Mouse (Mus musculus) G1E (cell line): Measurements from ENCODE around the gene Pgpep1l. TPM values are rescaled to one million over a fixed set of nuclear protein-coding genes. Genes with fewer than 3 reads are reported as not detected.
A peak's percentile ranks its signal among the peaks of the same experiment; 100 is the strongest.

ENCODE experiments used
- ATAC-seq: 2 replicates; pipeline ENCODE4 v1.8.0; 2016; ENCODE audit warnings: mild to moderate bottlenecking; ENCODE audit not compliant: insufficient number of reproducible peaks, poor library complexity, low FRiP score, severe bottlenecking; ENCODE audit errors: extremely low read depth
- DNase-seq: peaks from one replicate; pipeline ENCODE4 v3.0.0; 2012; ENCODE audit warnings: low spot score
- H3K27me3 ChIP-seq: 2 replicates; pipeline ENCODE4 v1.6.1; 2012; ENCODE audit warnings: mild to moderate bottlenecking, low read length, inconsistent platforms; ENCODE audit not compliant: insufficient read depth
- H3K36me3 ChIP-seq: replicated peaks from 2 replicates; pipeline ENCODE3; 2012; ENCODE audit warnings: mild to moderate bottlenecking, inconsistent platforms
- H3K4me1 ChIP-seq: 2 replicates; pipeline ENCODE4 v1.6.1; 2012; ENCODE audit warnings: low read depth, low read length, inconsistent platforms, mixed read lengths; ENCODE audit not compliant: insufficient read depth
- H3K4me3 ChIP-seq: 2 replicates; pipeline ENCODE4 v1.5.1; 2012; ENCODE audit warnings: low read depth, mild to moderate bottlenecking, inconsistent platforms, low read length, moderate library complexity, mixed read lengths
- H3K9me3 ChIP-seq: replicated peaks from 2 replicates; pipeline ENCODE4 v1.6.1; 2012; ENCODE audit warnings: inconsistent platforms
- CTCF ChIP-seq: IDR thresholded peaks from 2 replicates; pipeline ENCODE4 v1.5.1; 2012; ENCODE audit warnings: low read depth, low read length, inconsistent platforms, mixed read lengths
- GATA1 ChIP-seq: IDR thresholded peaks from 2 replicates; pipeline ENCODE4 v1.6.1; 2012; ENCODE audit warnings: borderline replicate concordance, low read length, inconsistent platforms, mixed read lengths
- GATA2 ChIP-seq: IDR thresholded peaks from 2 replicates; pipeline ENCODE4 v1.6.1; 2012; ENCODE audit warnings: low read depth, low read length, inconsistent platforms, borderline replicate concordance
- POLR2AphosphoS5 ChIP-seq: IDR thresholded peaks from 2 replicates; pipeline ENCODE4 v1.6.1; 2012; ENCODE audit warnings: low read depth, low read length, inconsistent platforms; ENCODE audit not compliant: insufficient replicate concordance
- TAL1 ChIP-seq: conservative IDR thresholded peaks from 2 replicates; pipeline ENCODE4 v1.6.1; 2012; ENCODE audit warnings: low read depth, low read length, inconsistent platforms, mixed read lengths
- polyA plus RNA-seq: library from polyadenylated mRNA; stranded (reverse); fragments of >175 nt; gene quantifications from 2 replicates; pipeline ENCODE4 v1.2.3, GENCODE M21; 2012
- total RNA-seq, 2 experiments: library from RNA; stranded (forward) in 1 of 2; stranded (reverse) in 1 of 2; fragments of 200-1000 nt in 1 of 2; fragments of >200 nt in 1 of 2; fragmentation: Nextera tagmentation in 1 of 2; gene quantifications; 2 replicates each; pipeline ENCODE4 v1.2.3; 2014 to 2017

The Pgpep1l gene
- total and polyA plus RNA-seq, 3 experiments = 0.47 TPM; not detected in 2

DNA sequence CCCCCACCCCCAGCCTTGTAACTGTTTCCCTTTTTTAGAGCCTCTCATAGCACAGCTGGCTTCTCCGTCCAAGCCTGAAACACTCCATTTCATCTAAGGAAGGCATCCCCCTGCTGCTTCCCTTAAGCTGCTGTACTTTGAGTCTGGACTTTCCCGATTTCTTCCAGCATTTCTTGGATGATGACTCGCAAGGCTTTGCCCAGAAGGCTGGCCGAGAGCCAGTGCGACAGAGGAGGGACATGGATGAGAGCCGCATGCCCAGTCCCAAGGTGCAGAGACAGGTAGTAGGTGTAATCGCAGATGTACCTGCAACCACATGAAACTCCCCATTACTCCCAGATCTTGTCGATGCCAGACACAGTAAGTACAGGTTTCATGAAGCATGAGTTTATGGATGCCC, 27.2 kb downstream of the Pgpep1l start:
- Histone ChIP-seq H3K27me3 (0 out of 2 replicates have a peak, but pooled peaks cover 2% of the 10 kb centered on the region), H3K9me3 (no peaks in the 10 kb centered on the region), H3K4me3 (no peak overlapping the region), H3K36me3 (peaks cover 24% of the 10 kb centered on the region), H3K4me1 (peaks cover 27% of the 10 kb centered on the region)
- TF ChIP-seq GATA1 (no peak), CTCF (no peak), POLR2AphosphoS5 (no peak), TAL1 (no peak), GATA2 (no peak)
- ATAC-seq (no peak), DNase-seq (no peak)

DNA sequence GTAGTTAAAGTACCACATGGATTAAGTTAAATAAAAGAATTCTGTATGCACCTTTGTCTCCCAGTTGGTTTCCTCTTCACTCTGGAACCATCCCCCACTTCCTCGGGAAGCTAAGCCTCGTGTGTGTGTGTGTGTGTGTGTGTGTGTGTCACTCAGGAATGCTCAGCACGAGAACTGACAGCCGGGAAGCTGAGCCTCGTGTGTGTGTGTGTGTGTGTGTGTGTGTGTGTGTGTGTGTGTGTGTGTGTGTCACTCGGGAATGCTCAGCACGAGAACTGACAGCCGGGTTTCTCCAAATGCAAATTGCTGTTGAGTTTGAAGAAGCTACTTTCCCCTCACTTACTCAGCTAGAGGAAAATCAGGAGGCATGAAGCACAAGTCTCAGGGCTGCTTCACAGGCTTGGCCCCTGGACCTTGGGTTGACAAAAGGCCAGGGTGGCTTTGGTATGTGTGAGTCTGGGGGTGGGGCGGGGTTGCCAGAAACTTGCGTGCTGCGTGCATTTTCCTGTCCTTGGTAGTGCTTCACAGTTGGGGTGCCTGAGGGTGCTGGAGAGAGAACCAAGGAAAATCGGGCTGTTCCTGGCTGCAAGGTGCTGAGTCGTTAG, 30.3 kb downstream of the Pgpep1l start:
- ATAC-seq (no peak), DNase-seq (no peak)
- Histone ChIP-seq H3K36me3 (peaks cover 28% of the 10 kb centered on the region), H3K27me3 (no peaks in the 10 kb centered on the region), H3K4me3 (no peak overlapping the region), H3K4me1 (peaks cover 5% of the 10 kb centered on the region), H3K9me3 (no peaks in the 10 kb centered on the region)
- no peak for TF ChIP-seq CTCF
- no peak for TF ChIP-seq POLR2AphosphoS5
- no peak for TF ChIP-seq GATA2
- no peak for TF ChIP-seq TAL1
- TF ChIP-seq GATA1 = no peak

DNA sequence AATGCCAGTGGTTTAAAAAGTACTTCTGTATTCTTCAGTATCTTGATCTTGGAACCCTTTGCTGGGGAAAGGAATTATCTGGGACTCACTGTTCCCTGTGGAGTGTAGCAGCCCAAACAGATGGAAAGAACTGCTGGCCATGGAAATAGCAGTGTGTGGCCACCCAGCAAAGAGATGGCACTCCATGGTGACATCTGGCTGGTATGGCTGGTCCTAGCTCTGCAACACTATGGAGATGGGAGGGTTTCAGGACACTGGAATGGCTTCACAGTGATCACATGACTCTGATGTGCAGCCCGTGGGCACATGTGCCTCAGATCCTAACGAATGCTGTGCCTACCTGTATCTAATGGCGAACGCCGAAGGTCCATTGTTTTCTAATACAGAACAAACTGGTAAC, 31.5 kb downstream of the Pgpep1l start:
- H3K36me3 ChIP-seq = peaks cover 34% of the 10 kb centered on the region
- H3K4me1 ChIP-seq = peaks cover 9% of the 10 kb centered on the region
- H3K9me3 ChIP-seq = no peaks in the 10 kb centered on the region
- no peak overlapping the region for H3K4me3 ChIP-seq
- TF ChIP-seq POLR2AphosphoS5 (no peak), TAL1 (no peak), CTCF (no peak), GATA1 (no peak), GATA2 (no peak)
- ATAC-seq (no peak), DNase-seq (no peak)
- H3K27me3 ChIP-seq = no peaks in the 10 kb centered on the region

DNA sequence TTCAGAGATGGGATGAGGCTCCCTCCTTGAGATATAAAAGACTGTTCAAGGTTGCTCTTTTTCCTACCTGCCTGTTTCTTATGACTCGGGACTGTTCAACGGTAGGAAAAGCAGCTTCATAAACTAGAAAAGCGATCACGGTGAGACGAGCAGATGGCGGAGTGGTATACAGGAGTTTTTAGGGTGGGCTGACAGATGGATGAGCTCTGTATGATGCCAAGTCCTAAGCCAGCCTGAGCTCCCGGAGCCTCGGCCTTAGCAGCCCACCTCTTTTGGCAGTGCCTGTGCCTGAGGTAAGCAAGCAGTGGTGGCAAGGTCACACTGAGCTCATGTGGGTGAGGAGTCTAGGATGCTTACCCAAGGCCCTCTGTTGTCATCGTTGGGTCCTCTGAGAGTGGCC, 33.2 kb downstream of the Pgpep1l start:
- H3K4me1 ChIP-seq = peaks cover 12% of the 10 kb centered on the region
- H3K27me3 ChIP-seq = no peaks in the 10 kb centered on the region
- H3K36me3 ChIP-seq = peaks cover 41% of the 10 kb centered on the region
- DNase-seq = no peak
- H3K9me3 ChIP-seq = no peaks in the 10 kb centered on the region
- ATAC-seq = no peak
- no peak overlapping the region for H3K4me3 ChIP-seq
- TF ChIP-seq GATA2 = no peak
- no peak for TF ChIP-seq TAL1
- no peak for TF ChIP-seq POLR2AphosphoS5
- TF ChIP-seq GATA1 = no peak
- no peak for TF ChIP-seq CTCF

DNA sequence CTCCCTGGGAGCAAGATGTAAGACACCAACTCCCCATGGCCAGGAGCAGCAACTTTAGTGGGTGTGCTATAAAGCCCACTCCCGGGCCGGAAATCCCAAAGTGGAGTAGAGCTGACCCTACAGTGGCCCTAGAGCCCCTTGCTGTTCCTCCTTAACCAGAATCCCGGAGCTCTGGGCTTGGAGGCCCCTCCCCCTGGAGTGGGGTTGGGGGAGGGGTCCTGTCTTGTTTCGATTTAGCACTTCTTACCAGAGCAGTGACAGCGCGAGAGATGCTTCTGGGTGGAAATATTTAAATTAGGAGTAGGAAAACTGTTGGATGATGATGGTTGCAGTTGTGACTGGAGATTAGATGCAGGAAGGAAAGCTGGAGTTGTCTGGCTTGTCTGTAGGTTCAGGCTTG, 35.5 kb downstream of the Pgpep1l start:
- Histone ChIP-seq H3K27me3 (no peaks in the 10 kb centered on the region), H3K4me3 (no peak overlapping the region), H3K36me3 (peaks cover 61% of the 10 kb centered on the region), H3K4me1 (peaks cover 12% of the 10 kb centered on the region), H3K9me3 (no peaks in the 10 kb centered on the region)
- TF ChIP-seq POLR2AphosphoS5 (no peak), TAL1 (no peak), GATA1 (no peak), CTCF (no peak), GATA2 (no peak)
- no peak for ATAC-seq
- no peak for DNase-seq

DNA sequence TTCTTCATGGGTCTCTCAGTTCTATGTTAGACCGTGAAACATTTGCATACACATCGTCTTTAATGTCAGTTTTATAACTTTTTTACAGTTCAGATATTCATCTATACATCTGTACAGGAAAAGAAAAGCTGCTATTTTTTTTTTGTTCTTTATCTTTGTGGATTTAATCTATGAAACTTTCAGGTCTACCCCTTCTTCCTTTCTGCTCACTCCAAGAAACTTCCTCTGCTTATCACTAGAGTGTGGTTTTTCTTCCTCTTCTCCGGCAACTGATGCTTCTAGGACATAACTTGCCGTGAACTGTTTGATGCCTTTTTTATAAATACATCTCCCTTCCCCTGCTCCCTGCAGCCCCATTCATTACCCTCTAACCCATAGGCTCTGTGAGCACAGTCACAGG, 36.4 kb downstream of the Pgpep1l start:
- DNase-seq (no peak), ATAC-seq (peak; percentile 18; the same call in 1 of the 2 replicates)
- no peaks in the 10 kb centered on the region for H3K27me3 ChIP-seq
- H3K9me3 ChIP-seq = no peaks in the 10 kb centered on the region
- no peak for TF ChIP-seq CTCF
- TF ChIP-seq POLR2AphosphoS5 = no peak
- no peak for TF ChIP-seq TAL1
- TF ChIP-seq GATA1 = no peak
- TF ChIP-seq GATA2 = no peak
- H3K4me1 ChIP-seq = peaks cover 12% of the 10 kb centered on the region
- no peak overlapping the region for H3K4me3 ChIP-seq
- peaks cover 67% of the 10 kb centered on the region for H3K36me3 ChIP-seq

DNA sequence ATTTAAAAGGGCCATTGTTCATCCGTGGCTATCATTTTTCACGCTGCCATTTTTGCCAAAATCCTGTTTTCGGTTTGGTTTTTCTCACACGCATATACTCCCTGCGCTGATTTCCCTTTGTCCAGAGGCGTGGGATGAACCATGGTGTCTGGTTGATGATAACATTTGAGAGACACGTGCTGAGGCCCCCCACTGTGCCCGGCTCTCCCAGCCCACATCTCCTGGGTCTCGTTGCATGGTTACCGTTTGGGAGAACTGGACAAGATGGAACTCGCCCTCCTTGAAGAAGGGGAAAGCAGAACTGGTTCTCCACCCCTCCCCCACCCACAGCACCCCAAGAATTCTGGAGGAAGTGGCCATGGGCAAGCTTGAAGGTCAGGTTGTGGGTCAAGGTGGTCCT, 37.0 kb downstream of the Pgpep1l start:
- Histone ChIP-seq H3K4me3 (no peak overlapping the region; the same call in 1 of the 2 replicates), H3K4me1 (peaks cover 12% of the 10 kb centered on the region), H3K27me3 (no peaks in the 10 kb centered on the region), H3K9me3 (no peaks in the 10 kb centered on the region), H3K36me3 (peaks cover 73% of the 10 kb centered on the region)
- ATAC-seq = no peak
- no peak for DNase-seq
- TF ChIP-seq GATA2 (no peak), CTCF (no peak), GATA1 (no peak), TAL1 (no peak), POLR2AphosphoS5 (no peak)
